ENCODE assay signal across 8 mouse cellular contexts in genomic region chr17:23740136-23740584, GRCm38 (mm10). TPM values are rescaled to one million over a fixed set of nuclear protein-coding genes. Genes with fewer than 3 reads are reported as not detected.
A peak's percentile ranks its signal among the peaks of the same experiment; 100 is the strongest.
DNase-seq lines count a peak whose midpoint lies in the region; ATAC-seq and TF ChIP-seq lines count a peak whose summit lies in the region.

No protein-coding gene starts in this region.

- peak overlapping the region; percentile 69 for H3K9ac ChIP-seq in embryonic facial prominence, embryonic 14.5 days (ENCODE audit: low read depth, low read length)
- peak overlapping the region; percentile 93 for H3K9ac ChIP-seq in heart, adult 2 months (ENCODE audit: low read depth, low read length)
- peak overlapping the region; percentile 74 for H3K9ac ChIP-seq in limb, embryonic 13.5 days
- peak overlapping the region; percentile 77 for H3K9ac ChIP-seq in midbrain, embryonic 15.5 days

- peak overlapping the region; percentile 67 for H3K4me3 ChIP-seq in bone marrow, adult 2 months (replicated peaks; ENCODE audit: control insufficient read depth, low read depth, low read length)
- H3K4me3 ChIP-seq in embryonic facial prominence, embryonic 14.5 days (ENCODE audit: low read depth, low read length) = peak overlapping the region; percentile 72
- peak overlapping the region; percentile 69 for H3K4me3 ChIP-seq in heart, adult 2 months
- H3K4me3 ChIP-seq in limb, embryonic 13.5 days = peak overlapping the region; percentile 67
- H3K4me3 ChIP-seq in midbrain, embryonic 15.5 days = peak overlapping the region; percentile 84
- peak overlapping the region; percentile 63 for H3K4me3 ChIP-seq in spleen, adult 2 months (ENCODE audit: extremely low read depth, insufficient read depth, insufficient read length)

- intact Hi-C loops in heart, adult 2 months (cut with DNase I) = no loop called here

- H3K4me1 ChIP-seq in bone marrow, adult 2 months (ENCODE audit: control insufficient read depth, insufficient read depth, low read length) = peaks cover 1% of the 10 kb centered on the region
- peaks cover 16% of the 10 kb centered on the region for H3K4me1 ChIP-seq in embryonic facial prominence, embryonic 14.5 days (ENCODE audit: control insufficient read depth, insufficient read depth, low read length)
- H3K4me1 ChIP-seq in heart, adult 2 months (ENCODE audit: control insufficient read depth, insufficient read depth, low read length) = peaks cover 5% of the 10 kb centered on the region
- peaks cover 36% of the 10 kb centered on the region for H3K4me1 ChIP-seq in limb, embryonic 13.5 days
- peaks cover 43% of the 10 kb centered on the region for H3K4me1 ChIP-seq in midbrain, embryonic 15.5 days
- peaks cover 17% of the 10 kb centered on the region for H3K4me1 ChIP-seq in spleen, adult 2 months (ENCODE audit: control insufficient read depth, insufficient read depth, insufficient read length)

- no peak for TF ChIP-seq CTCF in bone marrow, adult 2 months (IDR thresholded peaks at IDR 0.05; ENCODE audit: control insufficient read depth, insufficient read depth, low read length)
- TF ChIP-seq CTCF in heart, adult 2 months (IDR thresholded peaks at IDR 0.05) = peak; percentile 13; the same call in 1 of the 2 replicates
- TF ChIP-seq CTCF in spleen, adult 2 months (IDR thresholded peaks at IDR 0.05; ENCODE audit: extremely low read depth, insufficient read depth, insufficient read length, insufficient replicate concordance) = no peak

- H3K9me3 ChIP-seq in embryonic facial prominence, embryonic 14.5 days (ENCODE audit: control insufficient read depth, low read length) = no peaks in the 10 kb centered on the region
- H3K9me3 ChIP-seq in limb, embryonic 13.5 days = no peaks in the 10 kb centered on the region
- H3K9me3 ChIP-seq in midbrain, embryonic 15.5 days = no peaks in the 10 kb centered on the region

- H3K4me2 ChIP-seq in embryonic facial prominence, embryonic 14.5 days (ENCODE audit: low read depth, low read length) = peak overlapping the region; percentile 97
- H3K4me2 ChIP-seq in limb, embryonic 13.5 days (replicated peaks) = peak overlapping the region; percentile 98
- H3K4me2 ChIP-seq in midbrain, embryonic 15.5 days = peak overlapping the region; percentile 83

- DNase-seq in A20 (ENCODE audit: low read depth, low spot score) = peak; percentile 83
- DNase-seq in embryonic facial prominence, embryonic 14.5 days (ENCODE audit: low spot score) = peak; percentile 95
- DNase-seq in heart, adult 2 months = peak; percentile 92 to 95
- peak; percentile 84 to 85 for DNase-seq in kidney, adult 8-10 months
- peak in 1 of 2 experiments; percentile 70 for DNase-seq in spleen, adult 2 months (ENCODE audit: low read depth in 1 of 2, low spot score in 2 of 2)

- no peaks in the 10 kb centered on the region; the same call in 1 of the 2 replicates for H3K36me3 ChIP-seq in embryonic facial prominence, embryonic 14.5 days (ENCODE audit: control insufficient read depth, insufficient read depth, low read length)
- no peaks in the 10 kb centered on the region for H3K36me3 ChIP-seq in heart, adult 2 months (ENCODE audit: control insufficient read depth, insufficient read depth, low read length)
- H3K36me3 ChIP-seq in limb, embryonic 13.5 days = peaks cover 18% of the 10 kb centered on the region
- peaks cover 4% of the 10 kb centered on the region; the same call in 1 of the 2 replicates for H3K36me3 ChIP-seq in midbrain, embryonic 15.5 days (replicated peaks)
- H3K36me3 ChIP-seq in spleen, adult 2 months (ENCODE audit: control insufficient read depth, insufficient read depth, low read length) = no peaks in the 10 kb centered on the region

- peak; percentile 49; the same call in 1 of the 2 replicates for TF ChIP-seq POLR2A in bone marrow, adult 2 months (IDR thresholded peaks at IDR 0.05; ENCODE audit: borderline replicate concordance, control insufficient read depth, low read depth, low read length)
- TF ChIP-seq POLR2A in heart, adult 2 months (IDR thresholded peaks at IDR 0.05; ENCODE audit: insufficient read depth, low read depth, low read length) = peak; percentile 85
- TF ChIP-seq POLR2A in spleen, adult 2 months (IDR thresholded peaks at IDR 0.05; ENCODE audit: low read depth, low read length) = no peak

- WGBS in bone marrow, adult 2 months = under 1% methylated on average over 46 of the region's 46 CpGs
- under 1% methylated on average over 26 of the region's 46 CpGs for WGBS in embryonic facial prominence, embryonic 14.5 days
- under 1% methylated on average over 46 of the region's 46 CpGs for WGBS in heart, adult 2 months
- WGBS in limb, embryonic 13.5 days = 0% methylated on average over 46 of the region's 46 CpGs
- WGBS in midbrain, embryonic 15.5 days = under 1% methylated on average over 46 of the region's 46 CpGs
- WGBS in spleen, adult 2 months = under 1% methylated on average over 45 of the region's 46 CpGs

- no peaks in the 10 kb centered on the region for H3K79me2 ChIP-seq in heart, adult 2 months (replicated peaks; ENCODE audit: control insufficient read depth, insufficient read depth, low read length)

- H3K27me3 ChIP-seq in embryonic facial prominence, embryonic 14.5 days (replicated peaks; ENCODE audit: control insufficient read depth, insufficient read depth, low read length) = peaks cover 69% of the 10 kb centered on the region
- H3K27me3 ChIP-seq in heart, adult 2 months (ENCODE audit: control insufficient read depth, insufficient read depth, low read length) = peaks cover 7% of the 10 kb centered on the region
- peaks cover 87% of the 10 kb centered on the region for H3K27me3 ChIP-seq in limb, embryonic 13.5 days
- peaks cover 44% of the 10 kb centered on the region for H3K27me3 ChIP-seq in midbrain, embryonic 15.5 days (replicated peaks)
- H3K27me3 ChIP-seq in spleen, adult 2 months (ENCODE audit: control insufficient read depth, insufficient read depth, low read length) = peaks cover 24% of the 10 kb centered on the region

- TF ChIP-seq EP300 in heart, adult 2 months (IDR thresholded peaks at IDR 0.05; ENCODE audit: insufficient read depth, low read depth, low read length) = no peak

- peak overlapping the region; percentile 20; the same call in 1 of the 2 replicates for H3K27ac ChIP-seq in bone marrow, adult 2 months (ENCODE audit: control insufficient read depth, insufficient read depth, low read depth, low read length, poor library complexity)
- no peak overlapping the region; the same call in 1 of the 2 replicates for H3K27ac ChIP-seq in embryonic facial prominence, embryonic 14.5 days (replicated peaks; ENCODE audit: low read depth, low read length)
- peak overlapping the region; percentile 85 for H3K27ac ChIP-seq in heart, adult 2 months
- H3K27ac ChIP-seq in limb, embryonic 13.5 days = no peak overlapping the region
- peak overlapping the region; percentile 84 for H3K27ac ChIP-seq in midbrain, embryonic 15.5 days
- H3K27ac ChIP-seq in spleen, adult 2 months (ENCODE audit: insufficient read depth, low read length) = no peak overlapping the region

- ATAC-seq in embryonic facial prominence, embryonic 14.5 days (ENCODE audit: low read depth) = peak; percentile 88
- peak; percentile 82 for ATAC-seq in limb, embryonic 13.5 days (ENCODE audit: low FRiP score, low read depth)
- ATAC-seq in midbrain, embryonic 15.5 days (replicated peaks) = peak; percentile 86

RNA-seq across cellular contexts. Expression of gene Paqr4, which starts 0.5 kb away (rescaled TPM):
- polyA plus RNA-seq in bone marrow, adult 2 months (2011; ENCODE audit: insufficient read depth, insufficient read length, low replicate concordance, missing spikeins) = 6.4 and 8.1 TPM in 2 replicates
- 20.9 and 22.9 TPM in 2 replicates for polyA plus RNA-seq in embryonic facial prominence, embryonic 14.5 days (2014; fragmentation: Nextera tagmentation; extraction: Ambion mirVana)
- total RNA-seq in heart, adult 2 months (2021) = 10 to 100 TPM; 25.5 to 27.2 TPM
- polyA plus RNA-seq in heart, adult 2 months (2012; rRNA removed) = 30.7 and 33.2 TPM in 2 replicates
- polyA plus RNA-seq in limb, embryonic 13.5 days (2015; fragmentation: Nextera tagmentation; extraction: Ambion mirVana) = 15.5 and 16.1 TPM in 2 replicates
- polyA plus RNA-seq in midbrain, embryonic 15.5 days (2015; fragmentation: Nextera tagmentation; extraction: Ambion mirVana) = 70.9 and 72.6 TPM in 2 replicates
- 13.8 and 22.0 TPM in 2 replicates for polyA plus RNA-seq in spleen, adult 2 months (2012; rRNA removed)

RNA-seq across cellular contexts. Expression of gene Kremen2, which starts 5.5 kb away (rescaled TPM):
- not detected in 2 replicates for polyA plus RNA-seq in bone marrow, adult 2 months (2011; ENCODE audit: insufficient read depth, insufficient read length, low replicate concordance, missing spikeins)
- polyA plus RNA-seq in embryonic facial prominence, embryonic 14.5 days (2014; fragmentation: Nextera tagmentation; extraction: Ambion mirVana) = 12.9 and 21.2 TPM in 2 replicates
- total RNA-seq in heart, adult 2 months (2021) = not detected
- polyA plus RNA-seq in heart, adult 2 months (2012; rRNA removed) = 0.06 and 0.27 TPM in 2 replicates
- polyA plus RNA-seq in limb, embryonic 13.5 days (2015; fragmentation: Nextera tagmentation; extraction: Ambion mirVana) = 39.5 and 46.3 TPM in 2 replicates
- 1.4 and 1.5 TPM in 2 replicates for polyA plus RNA-seq in midbrain, embryonic 15.5 days (2015; fragmentation: Nextera tagmentation; extraction: Ambion mirVana)
- 0.65 and 0.92 TPM in 2 replicates for polyA plus RNA-seq in spleen, adult 2 months (2012; rRNA removed)

RNA-seq across cellular contexts. Expression of gene Pkmyt1, which starts 14.0 kb away (rescaled TPM):
- 48.5 and 85.5 TPM in 2 replicates for polyA plus RNA-seq in bone marrow, adult 2 months (2011; ENCODE audit: insufficient read depth, insufficient read length, low replicate concordance, missing spikeins)
- 39.6 and 40.3 TPM in 2 replicates for polyA plus RNA-seq in embryonic facial prominence, embryonic 14.5 days (2014; fragmentation: Nextera tagmentation; extraction: Ambion mirVana)
- 1 to 10 TPM; 1.2 to 1.6 TPM for total RNA-seq in heart, adult 2 months (2021)
- polyA plus RNA-seq in heart, adult 2 months (2012; rRNA removed) = 3.9 and 5.6 TPM in 2 replicates
- 47.5 and 52.8 TPM in 2 replicates for polyA plus RNA-seq in limb, embryonic 13.5 days (2015; fragmentation: Nextera tagmentation; extraction: Ambion mirVana)
- polyA plus RNA-seq in midbrain, embryonic 15.5 days (2015; fragmentation: Nextera tagmentation; extraction: Ambion mirVana) = 22.6 and 23.1 TPM in 2 replicates
- 48.3 and 74.8 TPM in 2 replicates for polyA plus RNA-seq in spleen, adult 2 months (2012; rRNA removed)

RNA-seq across cellular contexts. Expression of gene 1520401A03Rik, which starts 17.6 kb away (rescaled TPM):
- polyA plus RNA-seq in bone marrow, adult 2 months (2011; ENCODE audit: insufficient read depth, insufficient read length, low replicate concordance, missing spikeins) = 0.90 and 3.5 TPM in 2 replicates
- 1.6 and 2.8 TPM in 2 replicates for polyA plus RNA-seq in embryonic facial prominence, embryonic 14.5 days (2014; fragmentation: Nextera tagmentation; extraction: Ambion mirVana)
- total RNA-seq in heart, adult 2 months (2021) = not detected
- polyA plus RNA-seq in heart, adult 2 months (2012; rRNA removed) = not detected in 2 replicates
- polyA plus RNA-seq in limb, embryonic 13.5 days (2015; fragmentation: Nextera tagmentation; extraction: Ambion mirVana) = 2.3 and 3.0 TPM in 2 replicates
- 0.06 and 0.11 TPM in 2 replicates for polyA plus RNA-seq in midbrain, embryonic 15.5 days (2015; fragmentation: Nextera tagmentation; extraction: Ambion mirVana)
- polyA plus RNA-seq in spleen, adult 2 months (2012; rRNA removed) = not detected in 2 replicates

RNA-seq across cellular contexts. Expression of gene Flywch1, which starts 31.2 kb away (rescaled TPM):
- polyA plus RNA-seq in bone marrow, adult 2 months (2011; ENCODE audit: insufficient read depth, insufficient read length, low replicate concordance, missing spikeins) = 5.5 and 11.2 TPM in 2 replicates
- 62.9 and 74.7 TPM in 2 replicates for polyA plus RNA-seq in embryonic facial prominence, embryonic 14.5 days (2014; fragmentation: Nextera tagmentation; extraction: Ambion mirVana)
- 10 to 100 TPM; 39.4 to 40.1 TPM for total RNA-seq in heart, adult 2 months (2021)
- polyA plus RNA-seq in heart, adult 2 months (2012; rRNA removed) = 25.9 and 33.4 TPM in 2 replicates
- 103 and 107 TPM in 2 replicates for polyA plus RNA-seq in limb, embryonic 13.5 days (2015; fragmentation: Nextera tagmentation; extraction: Ambion mirVana)
- 242 and 257 TPM in 2 replicates for polyA plus RNA-seq in midbrain, embryonic 15.5 days (2015; fragmentation: Nextera tagmentation; extraction: Ambion mirVana)
- polyA plus RNA-seq in spleen, adult 2 months (2012; rRNA removed) = 17.4 and 21.2 TPM in 2 replicates

Comparison
In these comparisons a context has a peak if more than half of its experiments do, and no peak if none do; other contexts are left out.
1. H3K27ac ChIP-seq: peak in bone marrow, adult 2 months (single experiment), heart, adult 2 months (single experiment) and midbrain, embryonic 15.5 days (single experiment); none in embryonic facial prominence, embryonic 14.5 days (single experiment), limb, embryonic 13.5 days (single experiment) and spleen, adult 2 months (single experiment).
2. Peak in every context shown above with its lines, with median percentiles within 50 percentile points of each other: H3K4me3 ChIP-seq, ATAC-seq, H3K4me2 ChIP-seq and H3K9ac ChIP-seq.